Mouse (Mus musculus) ES-Bruce4 (cell line): ENCODE data around the gene Mageb18.

ENCODE experiments used
- CTCF ChIP-seq: IDR thresholded peaks from one replicate; pipeline ENCODE4 v1.8.1; 2011; ENCODE audit warnings: low read depth, low read length
- EP300 ChIP-seq: IDR thresholded peaks from 2 replicates; pipeline ENCODE4 v1.6.1; 2011; ENCODE audit warnings: low read depth, low read length; ENCODE audit not compliant: insufficient read depth
- POLR2A ChIP-seq: IDR thresholded peaks from one replicate; pipeline ENCODE4 v1.8.1; 2011; ENCODE audit warnings: low read length; ENCODE audit not compliant: insufficient read depth

DNA sequence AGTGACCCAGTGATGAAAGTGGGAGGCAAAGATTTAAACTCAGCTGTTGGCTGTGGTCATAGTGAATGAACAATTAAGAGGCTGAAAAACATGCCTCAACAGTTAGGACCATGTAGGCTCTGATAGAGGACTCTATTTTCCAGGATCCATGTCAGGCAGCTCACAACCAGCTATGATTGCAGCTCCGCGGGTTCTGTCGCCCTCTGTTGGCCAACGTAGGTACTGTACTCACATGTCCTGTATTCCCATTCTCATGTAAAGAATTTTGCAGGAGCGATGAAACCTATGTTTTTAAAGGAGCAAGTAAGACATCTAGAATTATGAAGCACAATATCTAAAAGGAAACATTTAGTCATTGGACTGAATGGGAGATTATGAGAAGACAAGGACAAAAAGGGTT, 256.4 kb downstream of the Mageb18 start:
- TF ChIP-seq CTCF = peak; percentile 60
- TF ChIP-seq EP300 = no peak
- no peak for TF ChIP-seq POLR2A
